Mouse (Mus musculus): ENCODE data around the gene Zcchc2. TPM values are rescaled to one million over a fixed set of nuclear protein-coding genes. Genes with fewer than 3 reads are reported as not detected.

The Zcchc2 gene
- polyA plus RNA-seq, 1 experiment = 5.9 TPM

- no peak for TF ChIP-seq MAX (IDR thresholded peaks at IDR 0.05)
- TF ChIP-seq FOSL1 (IDR thresholded peaks at IDR 0.05; ENCODE audit: insufficient read depth, low read length, poor library complexity, severe bottlenecking) = no peak
- no peak for TF ChIP-seq CTCF (IDR thresholded peaks at IDR 0.05; ENCODE audit: control insufficient read depth, insufficient read depth, insufficient read length)
- H3K79me2 ChIP-seq (ENCODE audit: control insufficient read depth, insufficient read depth) = peaks cover 100% of the 10 kb centered on the region
- H3ac ChIP-seq (ENCODE audit: control insufficient read depth, insufficient read length, low read depth) = no peak overlapping the region
- H3K27me3 ChIP-seq (ENCODE audit: control insufficient read depth, insufficient read depth, insufficient read length) = no peaks in the 10 kb centered on the region
- H3K79me3 ChIP-seq (ENCODE audit: low read depth) = peaks cover 83% of the 10 kb centered on the region
- H3K36me3 ChIP-seq (ENCODE audit: control insufficient read depth, insufficient read depth) = peaks cover 5% of the 10 kb centered on the region
- no peak overlapping the region for H3K4me3 ChIP-seq (ENCODE audit: insufficient read depth, poor library complexity, severe bottlenecking)
Measured at GRCm38 (mm10) chr1:105995966-105996365, 5.8 kb downstream of the Zcchc2 start.

DNA sequence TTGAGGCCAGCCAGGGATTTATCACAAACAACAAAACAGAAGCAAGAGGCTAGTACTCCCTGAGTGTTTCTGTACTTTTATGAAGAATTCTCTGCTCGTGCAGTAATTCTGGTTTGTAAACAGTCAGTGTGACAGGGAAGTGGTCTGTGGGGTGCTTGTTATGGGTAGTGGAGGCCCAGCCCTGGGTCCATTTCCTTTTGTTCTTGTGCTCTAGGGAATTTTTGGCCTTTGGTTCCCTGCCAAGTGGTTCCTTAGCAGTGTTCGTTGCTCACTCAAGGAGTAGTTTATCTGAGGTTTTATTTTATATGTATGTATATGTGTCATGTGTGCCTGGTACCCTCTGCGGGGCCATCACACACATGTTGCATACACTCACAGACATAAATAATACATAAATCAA is 7.1 kb downstream of the Zcchc2 start:
- peaks cover 13% of the 10 kb centered on the region for H3K36me3 ChIP-seq (ENCODE audit: control insufficient read depth, insufficient read depth)
- H3ac ChIP-seq (ENCODE audit: control insufficient read depth, insufficient read length, low read depth) = no peak overlapping the region
- H3K4me3 ChIP-seq (ENCODE audit: insufficient read depth, poor library complexity, severe bottlenecking) = no peak overlapping the region
- H3K79me2 ChIP-seq (ENCODE audit: control insufficient read depth, insufficient read depth) = peaks cover 98% of the 10 kb centered on the region
- H3K79me3 ChIP-seq (ENCODE audit: low read depth) = peaks cover 74% of the 10 kb centered on the region
- TF ChIP-seq USF1 (IDR thresholded peaks at IDR 0.05; ENCODE audit: low read depth) (no peak), MAX (IDR thresholded peaks at IDR 0.05) (no peak), MYOD1 (IDR thresholded peaks at IDR 0.05; ENCODE audit: control insufficient read depth, insufficient read length, low read depth) (no peak), CTCF (IDR thresholded peaks at IDR 0.05; ENCODE audit: control insufficient read depth, insufficient read depth, insufficient read length) (no peak), FOSL1 (IDR thresholded peaks at IDR 0.05; ENCODE audit: insufficient read depth, low read length, poor library complexity, severe bottlenecking) (no peak), CEBPB (IDR thresholded peaks at IDR 0.05; ENCODE audit: low read depth) (no peak), MYOG (IDR thresholded peaks at IDR 0.05; ENCODE audit: control insufficient read depth, extremely low read depth, insufficient read length) (no peak)
- no peaks in the 10 kb centered on the region for H3K27me3 ChIP-seq (ENCODE audit: control insufficient read depth, insufficient read depth, insufficient read length)

DNA sequence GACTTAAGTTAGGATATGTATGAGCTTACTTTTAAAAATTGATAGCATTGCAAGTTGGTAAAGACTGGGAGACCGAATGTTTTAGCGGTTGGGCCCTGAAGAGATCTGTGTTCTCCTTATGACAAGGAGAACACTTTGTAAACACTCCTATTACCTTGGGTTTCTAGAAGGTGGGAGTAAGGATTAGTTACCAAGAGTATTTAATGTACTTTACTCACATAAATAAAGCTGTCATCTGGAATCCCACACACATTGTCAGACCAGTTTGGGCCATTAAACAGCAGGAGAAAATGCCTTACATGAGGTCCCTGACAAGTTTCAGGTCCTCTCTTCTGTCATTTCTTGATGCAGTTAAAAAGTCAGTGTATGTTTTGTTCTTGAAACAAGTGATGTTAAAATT is 9.6 kb downstream of the Zcchc2 start:
- H3K36me3 ChIP-seq (ENCODE audit: control insufficient read depth, insufficient read depth) = peaks cover 32% of the 10 kb centered on the region
- peaks cover 81% of the 10 kb centered on the region for H3K79me2 ChIP-seq (ENCODE audit: control insufficient read depth, insufficient read depth)
- H3K4me3 ChIP-seq (ENCODE audit: insufficient read depth, poor library complexity, severe bottlenecking) = no peak overlapping the region
- no peak overlapping the region for H3ac ChIP-seq (ENCODE audit: control insufficient read depth, insufficient read length, low read depth)
- no peaks in the 10 kb centered on the region for H3K27me3 ChIP-seq (ENCODE audit: control insufficient read depth, insufficient read depth, insufficient read length)
- no peak for TF ChIP-seq USF1 (IDR thresholded peaks at IDR 0.05; ENCODE audit: low read depth)
- no peak for TF ChIP-seq CEBPB (IDR thresholded peaks at IDR 0.05; ENCODE audit: low read depth)
- no peak for TF ChIP-seq MAX (IDR thresholded peaks at IDR 0.05)
- no peak for TF ChIP-seq FOSL1 (IDR thresholded peaks at IDR 0.05; ENCODE audit: insufficient read depth, low read length, poor library complexity, severe bottlenecking)
- no peak for TF ChIP-seq MYOD1 (IDR thresholded peaks at IDR 0.05; ENCODE audit: control insufficient read depth, insufficient read length, low read depth)
- no peak for TF ChIP-seq MYOG (IDR thresholded peaks at IDR 0.05; ENCODE audit: control insufficient read depth, extremely low read depth, insufficient read length)
- TF ChIP-seq CTCF (IDR thresholded peaks at IDR 0.05; ENCODE audit: control insufficient read depth, insufficient read depth, insufficient read length) = no peak
- H3K79me3 ChIP-seq (ENCODE audit: low read depth) = peaks cover 56% of the 10 kb centered on the region

- H3K27me3 ChIP-seq (ENCODE audit: control insufficient read depth, insufficient read depth, insufficient read length) = no peaks in the 10 kb centered on the region
- peaks cover 88% of the 10 kb centered on the region for H3K36me3 ChIP-seq (ENCODE audit: control insufficient read depth, insufficient read depth)
- H3K79me2 ChIP-seq (ENCODE audit: control insufficient read depth, insufficient read depth) = peaks cover 5% of the 10 kb centered on the region
- no peak overlapping the region for H3K4me3 ChIP-seq (ENCODE audit: insufficient read depth, poor library complexity, severe bottlenecking)
- no peak overlapping the region for H3ac ChIP-seq (ENCODE audit: control insufficient read depth, insufficient read length, low read depth)
- H3K79me3 ChIP-seq (ENCODE audit: low read depth) = peaks cover 2% of the 10 kb centered on the region
- TF ChIP-seq MYOD1 (IDR thresholded peaks at IDR 0.05; ENCODE audit: control insufficient read depth, insufficient read length, low read depth) = no peak
Measured at GRCm38 (mm10) chr1:106007581-106007980, 17.4 kb downstream of the Zcchc2 start.

- H3K79me2 ChIP-seq (ENCODE audit: control insufficient read depth, insufficient read depth) = no peaks in the 10 kb centered on the region
- H3K4me3 ChIP-seq (ENCODE audit: insufficient read depth, poor library complexity, severe bottlenecking) = no peak overlapping the region
- TF ChIP-seq MAX (IDR thresholded peaks at IDR 0.05) (no peak), MYOG (IDR thresholded peaks at IDR 0.05; ENCODE audit: control insufficient read depth, extremely low read depth, insufficient read length) (no peak), FOSL1 (IDR thresholded peaks at IDR 0.05; ENCODE audit: insufficient read depth, low read length, poor library complexity, severe bottlenecking) (no peak), CEBPB (IDR thresholded peaks at IDR 0.05; ENCODE audit: low read depth) (no peak), USF1 (IDR thresholded peaks at IDR 0.05; ENCODE audit: low read depth) (no peak), CTCF (IDR thresholded peaks at IDR 0.05; ENCODE audit: control insufficient read depth, insufficient read depth, insufficient read length) (no peak), MYOD1 (IDR thresholded peaks at IDR 0.05; ENCODE audit: control insufficient read depth, insufficient read length, low read depth) (no peak)
Measured at GRCm38 (mm10) chr1:106011097-106011496, 20.9 kb downstream of the Zcchc2 start.

DNA sequence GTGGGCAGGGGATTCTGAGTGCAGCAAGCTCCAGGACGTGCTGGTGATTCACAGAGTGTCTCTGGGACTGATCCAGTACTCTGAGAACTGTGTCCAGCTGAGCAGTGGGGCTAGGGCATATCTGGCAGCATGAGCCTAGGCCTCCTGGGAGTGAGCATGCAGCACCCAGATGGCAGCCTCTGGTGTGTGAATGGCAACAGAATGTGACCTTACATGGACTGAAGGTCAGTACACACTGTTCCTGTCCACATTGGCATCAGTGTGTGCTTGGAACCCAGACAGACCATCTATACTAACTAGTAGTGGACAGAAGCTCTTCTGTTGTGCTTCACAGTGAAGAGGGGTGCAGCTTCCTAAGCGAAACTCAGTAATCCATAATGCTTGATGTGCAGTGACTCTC is 23.6 kb downstream of the Zcchc2 start:
- no peaks in the 10 kb centered on the region for H3K79me3 ChIP-seq (ENCODE audit: low read depth)
- no peak overlapping the region for H3ac ChIP-seq (ENCODE audit: control insufficient read depth, insufficient read length, low read depth)
- H3K4me3 ChIP-seq (ENCODE audit: insufficient read depth, poor library complexity, severe bottlenecking) = no peak overlapping the region
- TF ChIP-seq CTCF (IDR thresholded peaks at IDR 0.05; ENCODE audit: control insufficient read depth, insufficient read depth, insufficient read length) (no peak), MAX (IDR thresholded peaks at IDR 0.05) (no peak), CEBPB (IDR thresholded peaks at IDR 0.05; ENCODE audit: low read depth) (no peak), USF1 (IDR thresholded peaks at IDR 0.05; ENCODE audit: low read depth) (no peak), MYOD1 (IDR thresholded peaks at IDR 0.05; ENCODE audit: control insufficient read depth, insufficient read length, low read depth) (no peak), MYOG (IDR thresholded peaks at IDR 0.05; ENCODE audit: control insufficient read depth, extremely low read depth, insufficient read length) (no peak), FOSL1 (IDR thresholded peaks at IDR 0.05; ENCODE audit: insufficient read depth, low read length, poor library complexity, severe bottlenecking) (no peak)
- H3K36me3 ChIP-seq (ENCODE audit: control insufficient read depth, insufficient read depth) = peaks cover 79% of the 10 kb centered on the region
- H3K27me3 ChIP-seq (ENCODE audit: control insufficient read depth, insufficient read depth, insufficient read length) = no peaks in the 10 kb centered on the region
- H3K79me2 ChIP-seq (ENCODE audit: control insufficient read depth, insufficient read depth) = no peaks in the 10 kb centered on the region

More at GRCm38 (mm10) chr1:106011097-106011496, 20.9 kb downstream of the Zcchc2 start:
- Histone ChIP-seq H3K27me3 (ENCODE audit: control insufficient read depth, insufficient read depth, insufficient read length) (no peaks in the 10 kb centered on the region), H3ac (ENCODE audit: control insufficient read depth, insufficient read length, low read depth) (no peak overlapping the region), H3K79me3 (ENCODE audit: low read depth) (no peaks in the 10 kb centered on the region), H3K36me3 (ENCODE audit: control insufficient read depth, insufficient read depth) (peaks cover 76% of the 10 kb centered on the region)
